Mouse (Mus musculus) liver, embryonic 14.5 days (tissue): ENCODE data around the gene Tnfrsf13b.

Source experiments
- CTCF ChIP-seq: IDR thresholded peaks from 2 replicates; pipeline ENCODE4 v1.5.1; 2016; ENCODE audit warnings: antibody characterized with exemption, low read depth, control low read depth
- EP300 ChIP-seq: IDR thresholded peaks from 2 replicates; pipeline ENCODE4 v1.6.1; 2016; ENCODE audit warnings: antibody characterized with exemption, low read depth

DNA sequence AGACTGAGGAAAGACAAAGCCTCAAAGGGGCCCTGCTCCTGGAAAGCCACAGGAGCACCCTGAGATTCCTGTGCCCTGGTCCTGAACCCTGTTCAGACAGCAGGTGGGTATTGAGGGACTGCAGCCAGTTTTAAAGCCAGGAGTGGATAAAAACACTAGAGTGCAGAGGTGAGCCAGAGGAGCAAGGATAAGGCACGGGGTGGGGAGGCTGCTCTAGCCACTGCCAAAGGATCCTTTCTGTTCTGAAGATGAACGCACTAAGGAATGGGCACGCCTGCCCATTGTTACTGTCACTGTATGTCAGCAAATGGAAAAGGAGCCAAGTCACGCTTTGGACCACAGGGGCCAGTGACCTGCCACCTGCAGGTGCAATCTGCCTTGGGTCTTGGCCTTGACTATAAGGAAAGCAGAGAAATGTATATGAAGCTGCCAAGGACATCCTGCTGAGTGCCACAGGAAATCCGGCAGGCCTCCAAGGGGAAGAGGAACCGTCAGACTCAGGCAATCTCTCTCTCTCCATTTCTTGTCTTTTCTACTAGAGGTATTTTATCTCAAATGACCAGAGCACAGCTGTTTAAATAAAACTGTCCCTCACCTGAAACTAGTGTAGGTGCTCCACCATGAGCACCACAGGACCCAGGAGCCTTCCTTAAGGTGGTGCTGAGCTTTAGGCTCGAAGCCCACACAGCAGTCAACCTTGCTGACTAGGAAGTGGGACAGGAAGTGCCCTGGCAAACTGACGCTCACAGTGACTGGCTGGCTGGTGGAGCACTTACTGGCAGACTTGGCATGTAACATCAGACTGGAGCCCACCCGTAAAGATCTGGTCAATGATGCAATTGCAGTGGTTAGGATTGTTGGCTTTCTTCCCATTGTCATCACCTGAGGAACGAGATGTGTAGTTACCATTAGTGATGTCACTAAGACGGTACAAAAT lies 33.5 kb downstream of the Tnfrsf13b start:
- TF ChIP-seq CTCF (no peak), EP300 (no peak)
